Mouse (Mus musculus) liver, adult (tissue): ENCODE results near the gene Htr3b.

Experiments used
- GATA4 ChIP-seq: IDR thresholded peaks from 2 replicates; pipeline ENCODE4 v1.6.1; 2014; ENCODE audit warnings: mild to moderate bottlenecking, low read length; ENCODE audit not compliant: insufficient replicate concordance

The Htr3b gene

DNA sequence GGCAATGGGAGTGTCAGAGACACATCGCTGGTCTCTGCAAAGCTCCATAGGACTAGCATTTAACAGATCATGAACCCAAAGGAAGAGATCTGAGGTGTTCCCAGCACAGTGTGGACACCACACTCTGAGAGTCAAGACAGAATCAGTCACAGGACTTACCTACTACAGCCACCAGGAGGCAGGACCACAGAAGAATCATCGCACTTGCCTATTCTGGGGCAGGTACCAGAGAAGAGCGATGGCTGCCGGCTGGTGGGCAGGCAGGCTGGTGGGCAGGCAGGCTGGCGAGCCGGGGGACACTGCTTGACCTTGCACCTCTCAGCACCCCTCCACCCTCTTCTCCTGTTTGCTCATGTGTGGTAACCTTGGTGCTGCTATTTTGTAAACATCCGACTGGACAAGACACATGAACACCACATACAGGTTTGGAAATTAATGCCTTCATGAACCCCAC is at the start of gene Htr3b:
Htr3b (minus strand) TSS at position 404 of the 454 bp plus-strand sequence.
- no peak for TF ChIP-seq GATA4

GRCm38 (mm10) chr9:48999256-48999655 is 34.5 kb upstream of the Htr3b start:
- TF ChIP-seq GATA4: no peak

DNA sequence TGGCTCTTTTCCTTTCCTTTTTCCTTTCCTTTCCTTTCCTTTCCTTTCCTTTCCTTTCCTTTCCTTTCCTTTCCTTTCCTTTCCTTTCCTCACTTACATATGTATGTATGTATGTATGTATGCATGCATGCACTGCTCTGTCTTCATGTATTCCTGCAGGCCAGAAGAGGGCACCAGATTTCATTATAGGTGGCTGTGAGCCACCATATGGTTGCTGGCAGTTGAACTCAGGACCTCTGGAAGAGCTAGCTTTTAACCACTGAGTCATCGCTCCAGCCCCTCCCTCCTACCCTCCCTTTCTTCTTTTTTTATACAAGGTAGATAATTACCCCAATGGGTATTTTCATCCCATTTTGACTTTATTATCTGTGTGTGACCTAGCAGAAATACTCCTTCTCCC is 30.9 kb upstream of the Htr3b start:
- TF ChIP-seq GATA4: no peak

- TF ChIP-seq GATA4: no peak
Measured at GRCm38 (mm10) chr9:48994779-48995178, 30.0 kb upstream of the Htr3b start.

- no peak for TF ChIP-seq GATA4
Measured at GRCm38 (mm10) chr9:48991671-48992070, 26.9 kb upstream of the Htr3b start.

- TF ChIP-seq GATA4: no peak
Measured at GRCm38 (mm10) chr9:48987201-48988101, 22.7 kb upstream of the Htr3b start.

DNA sequence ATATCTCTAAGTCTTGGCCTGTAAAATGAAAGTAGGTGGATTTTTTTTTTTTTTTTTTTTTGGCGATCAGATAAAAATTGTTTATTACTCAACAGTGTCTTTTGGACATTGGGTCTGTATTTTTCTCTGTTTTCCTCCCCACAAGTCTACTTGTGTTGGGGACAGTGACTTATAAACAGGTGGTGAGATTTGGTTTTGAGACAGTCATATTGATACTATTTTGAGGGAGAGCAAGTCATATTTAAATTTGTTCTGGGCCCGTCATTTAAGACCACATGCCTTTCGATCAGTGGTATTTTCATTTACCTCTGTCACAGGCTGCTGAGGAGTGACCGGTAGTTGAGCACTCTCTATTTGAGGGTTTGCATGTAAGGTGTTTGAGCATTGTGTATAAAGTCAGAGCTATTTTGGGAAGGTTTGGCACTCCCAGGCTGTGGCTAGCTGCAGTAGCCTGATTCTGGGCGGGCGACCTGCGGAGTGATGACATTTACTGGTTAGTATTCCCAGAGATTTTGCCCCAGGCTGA is 21.9 kb upstream of the Htr3b start:
- no peak for TF ChIP-seq GATA4

DNA sequence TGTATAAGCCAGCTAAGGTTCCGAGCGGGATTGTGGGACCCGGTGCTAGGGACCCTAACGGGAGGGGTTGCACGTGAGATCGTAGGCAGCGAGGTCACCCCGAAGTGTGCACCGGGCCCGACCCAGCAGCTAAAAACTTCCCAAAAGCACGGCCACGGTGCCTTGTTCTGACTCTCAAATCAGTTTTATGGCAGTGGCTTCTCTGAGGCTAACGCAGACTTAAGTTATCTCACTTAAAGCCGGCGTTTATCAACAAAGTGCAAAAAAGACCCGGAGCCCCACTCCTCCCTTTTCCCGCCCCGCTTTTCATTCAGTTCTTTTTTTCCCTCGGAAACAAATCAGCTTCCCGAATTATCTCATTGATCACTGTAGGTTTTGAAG is 20.9 kb upstream of the Htr3b start:
- no peak for TF ChIP-seq GATA4

GRCm38 (mm10) chr9:48984845-48985707 is 20.3 kb upstream of the Htr3b start, which contains the start of gene Usp28:
Gene Usp28 (plus strand): TSS chr9:48985375.
- peak; percentile 18; the same call in 1 of the 2 replicates for TF ChIP-seq GATA4

GRCm38 (mm10) chr9:48984320-48984844 is 19.6 kb upstream of the Htr3b start:
- no peak for TF ChIP-seq GATA4

DNA sequence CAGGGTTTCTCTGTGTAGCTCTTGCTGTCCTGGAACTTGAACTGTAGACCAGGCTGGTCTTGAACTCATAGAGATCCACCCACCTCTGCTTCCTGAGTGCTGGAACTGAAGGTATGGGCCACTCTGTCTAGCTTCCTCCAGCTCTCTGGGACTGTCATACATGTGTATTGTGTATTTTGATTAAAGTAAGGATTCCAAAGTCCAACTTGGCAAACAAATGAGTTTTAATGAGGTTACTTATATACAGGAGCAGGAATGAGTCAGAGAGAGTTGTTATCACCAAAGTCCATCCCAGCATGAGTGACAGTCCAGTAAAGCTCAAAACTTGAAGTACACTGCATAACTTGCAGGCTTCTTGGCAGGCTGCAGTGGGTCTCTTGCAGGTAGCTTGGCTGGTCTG is 17.0 kb upstream of the Htr3b start:
- no peak for TF ChIP-seq GATA4

GRCm38 (mm10) chr9:48980781-48981180 is 16.0 kb upstream of the Htr3b start:
- no peak for TF ChIP-seq GATA4

DNA sequence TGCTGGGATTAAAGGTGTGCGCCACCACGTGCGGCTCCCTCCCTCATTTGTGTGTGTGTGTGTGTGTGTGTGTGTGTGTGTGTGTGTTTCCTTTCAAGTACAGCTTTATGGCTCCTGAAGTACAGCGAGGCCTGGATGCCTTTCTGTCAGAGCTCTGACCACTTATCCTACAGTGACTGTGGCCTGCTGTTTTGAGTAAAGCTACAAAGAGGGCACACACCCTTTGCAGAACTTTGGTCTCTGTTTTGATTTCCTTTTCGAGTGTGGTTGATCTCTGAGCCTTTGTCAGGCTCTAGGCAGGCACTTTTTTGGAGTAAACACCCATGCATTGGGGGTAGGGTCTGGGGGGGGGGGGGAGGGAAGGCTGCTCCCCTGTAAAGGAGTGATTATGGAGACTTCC is 15.6 kb upstream of the Htr3b start:
- no peak for TF ChIP-seq GATA4

DNA sequence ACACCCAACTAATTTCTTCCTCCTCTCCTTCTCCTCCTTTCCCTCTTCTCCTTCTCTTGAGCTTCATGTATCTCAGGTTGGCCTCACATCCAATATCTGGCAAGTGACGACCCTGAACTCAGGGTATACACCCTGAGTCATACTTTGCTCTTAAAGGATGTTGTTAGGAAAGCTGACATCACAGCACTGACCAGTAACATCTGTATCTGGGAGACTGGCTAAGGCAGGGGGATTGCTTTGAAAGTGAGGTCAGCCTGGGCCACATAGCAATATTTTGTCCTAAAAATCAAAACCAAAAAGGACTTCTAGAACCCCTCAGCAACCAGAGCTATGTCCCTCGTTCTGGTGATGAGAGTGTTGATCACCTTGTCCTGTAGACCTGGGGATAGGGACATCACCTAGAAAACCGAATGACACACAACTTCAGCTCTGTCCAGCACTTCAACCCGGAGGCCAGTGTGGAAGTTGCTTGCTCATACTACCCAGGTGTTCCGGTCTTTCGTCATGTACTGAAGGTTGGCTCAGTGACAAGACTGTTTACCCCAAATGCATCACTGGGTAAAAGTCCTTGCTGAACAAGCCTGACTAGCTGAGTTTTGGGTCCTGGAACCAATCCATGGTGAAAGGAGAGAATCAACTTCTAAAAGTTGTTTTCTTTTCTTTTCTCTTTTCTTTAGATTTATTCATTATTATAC is 12.0 kb upstream of the Htr3b start:
- TF ChIP-seq GATA4: no peak

DNA sequence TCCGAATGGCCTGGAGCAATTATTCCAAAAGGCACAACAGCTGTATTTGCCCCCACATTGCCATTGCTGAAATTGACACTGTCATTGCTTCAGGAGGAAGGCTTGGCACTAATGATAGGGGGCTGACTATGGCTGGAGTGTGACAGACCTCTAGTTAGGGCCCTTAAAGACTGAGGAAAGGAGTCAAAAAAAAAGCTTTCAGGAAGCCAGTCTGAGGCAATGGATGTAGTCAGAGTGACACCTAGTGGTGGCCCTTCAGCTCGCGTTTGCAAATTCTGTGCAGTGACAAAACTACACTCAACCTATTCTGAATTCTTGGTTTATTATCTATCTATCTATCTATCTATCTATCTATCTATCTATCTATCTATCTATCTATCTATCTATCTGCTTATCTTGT is 7.7 kb upstream of the Htr3b start:
- no peak for TF ChIP-seq GATA4

DNA sequence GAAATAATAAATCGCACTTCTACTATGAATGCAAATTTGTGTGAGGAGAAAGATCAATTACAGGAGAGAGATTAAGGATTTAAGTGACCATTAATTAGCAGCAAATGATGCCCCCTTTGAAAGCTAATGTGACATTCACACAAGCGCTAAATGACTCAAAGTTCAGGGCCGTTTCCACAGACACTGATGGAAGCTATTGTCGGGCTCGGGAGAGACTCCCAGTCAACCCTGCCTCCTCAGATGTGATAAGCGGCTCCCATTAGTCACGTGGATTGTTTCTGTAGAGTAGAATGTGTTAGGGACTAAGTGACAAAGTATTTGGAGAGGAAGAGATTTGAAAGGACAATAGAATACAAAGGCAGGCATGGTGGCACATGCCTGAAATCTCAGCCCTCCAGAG is 2.7 kb downstream of the Htr3b start:
- TF ChIP-seq GATA4: no peak
